Mouse (Mus musculus) heart, adult 2 months (tissue): ENCODE measurements around the gene Krtap3-1.

Experiments used
- CTCF ChIP-seq: fragments of 200-600 bp; IDR thresholded peaks from 2 replicates; pipeline ENCODE4 v1.8.1; 2022; ENCODE audit warnings: antibody characterized with exemption, mild to moderate bottlenecking, moderate library complexity
- EP300 ChIP-seq: fragments of 200-500 bp; IDR thresholded peaks from 2 replicates; pipeline ENCODE4 v1.6.1; 2011; ENCODE audit warnings: low read depth, low read length, control low read depth; ENCODE audit not compliant: insufficient read depth
- POLR2A ChIP-seq: fragments of 200-500 bp; IDR thresholded peaks from 2 replicates; pipeline ENCODE4 v1.6.1; 2011; ENCODE audit warnings: mild to moderate bottlenecking, low read depth, low read length, control low read depth; ENCODE audit not compliant: insufficient read depth

GRCm38 (mm10) chr11:99547892-99548291 is 18.5 kb downstream of the Krtap3-1 start:
- TF ChIP-seq EP300, result no peak
- TF ChIP-seq CTCF, result no peak
- no peak for TF ChIP-seq POLR2A
